Mouse (Mus musculus): ENCODE results near the gene Glis3. TPM values are rescaled to one million over a fixed set of nuclear protein-coding genes. Genes with fewer than 3 reads are reported as not detected.

The Glis3 gene
- polyA plus RNA-seq (2015; fragmentation: Nextera tagmentation; extraction: Ambion mirVana), result 8.5 TPM in 2 replicates

DNA sequence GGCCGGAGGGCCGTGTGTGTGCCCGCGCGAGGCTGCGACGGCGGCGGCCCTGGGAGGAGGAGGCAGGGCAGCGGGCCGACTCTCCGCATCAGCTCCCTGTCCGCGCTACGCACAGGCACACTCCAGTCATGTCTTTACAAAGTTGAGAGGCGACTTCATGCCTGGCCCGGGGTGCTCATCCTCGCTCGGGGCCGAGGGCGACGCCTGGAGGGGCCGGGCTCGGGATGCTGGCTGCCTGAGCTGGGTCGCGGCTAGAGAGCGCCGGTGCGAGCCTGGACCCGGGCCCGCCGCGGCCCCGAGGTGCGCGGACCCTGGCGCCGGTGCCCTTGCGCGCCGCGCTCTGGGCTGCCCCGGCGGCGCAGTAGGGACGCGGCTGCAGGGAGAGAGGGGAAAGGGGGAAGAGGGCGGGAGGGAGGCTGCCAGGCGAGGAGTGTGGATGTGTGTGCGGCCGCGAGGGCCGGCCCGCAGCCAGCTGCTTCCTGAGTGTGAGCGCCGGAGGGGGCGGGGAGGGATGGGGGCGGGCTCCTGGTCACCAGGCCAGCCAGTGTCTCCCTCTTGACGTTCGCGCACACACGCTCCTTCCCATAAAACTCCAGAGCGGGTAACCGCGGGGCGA is at the start of gene Glis3:
Gene Glis3 (minus strand): TSS at position 302 of the 616 bp plus-strand sequence.
- Histone ChIP-seq H3K36me3 (no peaks in the 10 kb centered on the region), H3K4me1 (peaks cover 40% of the 10 kb centered on the region), H3K4me2 (replicated peaks) (peak within 1 kb of the TSS; percentile 97), H3K9ac (peak within 1 kb of the TSS; percentile 64), H3K27me3 (peaks cover 5% of the 10 kb centered on the region; the same call in 1 of the 2 replicates), H3K9me3 (replicated peaks) (no peaks in the 10 kb centered on the region), H3K4me3 (replicated peaks) (peak within 1 kb of the TSS; percentile 76), H3K27ac (replicated peaks) (peak within 1 kb of the TSS; percentile 76)
- ATAC-seq (ENCODE audit: insufficient number of reproducible peaks, low FRiP score, low TSS enrichment, low read depth), result peak; percentile 88
- WGBS, result under 1% methylated on average over 61 of the region's 66 CpGs

DNA sequence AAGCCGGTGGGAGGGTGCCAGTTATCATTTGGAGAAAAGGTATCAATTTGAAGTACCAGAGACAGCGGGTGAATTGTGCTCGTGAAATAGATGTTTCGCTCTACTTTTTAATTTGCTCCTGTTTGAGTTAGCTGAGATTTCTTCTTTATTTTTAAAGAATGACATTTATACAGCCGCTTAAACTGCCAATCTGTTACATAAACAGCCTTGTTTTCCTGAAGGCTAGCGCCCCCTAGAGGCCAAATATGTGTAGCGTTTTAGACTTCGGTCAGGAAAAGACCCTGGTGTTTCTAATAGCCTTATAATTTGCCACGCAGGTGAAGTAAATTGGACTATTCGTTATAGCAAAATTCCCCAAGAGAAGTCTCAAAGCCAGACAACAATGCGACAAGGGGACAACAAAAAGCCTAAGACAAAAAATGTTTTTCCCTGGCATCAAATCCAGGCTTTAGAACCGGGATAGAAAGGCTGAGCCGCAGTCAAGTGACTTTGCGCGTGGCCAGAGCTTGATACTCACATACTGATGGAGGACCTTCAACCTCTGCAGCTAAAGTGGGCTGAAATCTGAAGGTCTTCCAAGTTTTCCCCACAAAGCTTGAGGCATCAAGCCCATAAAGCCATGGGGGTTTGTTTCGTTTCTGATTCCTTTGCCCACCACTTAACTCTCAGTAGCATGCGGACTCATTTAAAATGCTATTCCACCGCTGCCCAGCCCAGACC is 46.4 kb upstream of the Glis3 start:
- no peak overlapping the region for H3K4me2 ChIP-seq (replicated peaks)
- H3K4me1 ChIP-seq, result no peaks in the 10 kb centered on the region
- ATAC-seq (ENCODE audit: insufficient number of reproducible peaks, low FRiP score, low TSS enrichment, low read depth), result no peak
- WGBS, result 50% methylated on average over 18 of the region's 18 CpGs
- H3K9ac ChIP-seq, result no peak overlapping the region
- H3K27me3 ChIP-seq, result no peaks in the 10 kb centered on the region
- H3K9me3 ChIP-seq (replicated peaks), result no peaks in the 10 kb centered on the region
- no peaks in the 10 kb centered on the region for H3K36me3 ChIP-seq
- no peak overlapping the region for H3K4me3 ChIP-seq (replicated peaks)
- no peak overlapping the region for H3K27ac ChIP-seq (replicated peaks)

DNA sequence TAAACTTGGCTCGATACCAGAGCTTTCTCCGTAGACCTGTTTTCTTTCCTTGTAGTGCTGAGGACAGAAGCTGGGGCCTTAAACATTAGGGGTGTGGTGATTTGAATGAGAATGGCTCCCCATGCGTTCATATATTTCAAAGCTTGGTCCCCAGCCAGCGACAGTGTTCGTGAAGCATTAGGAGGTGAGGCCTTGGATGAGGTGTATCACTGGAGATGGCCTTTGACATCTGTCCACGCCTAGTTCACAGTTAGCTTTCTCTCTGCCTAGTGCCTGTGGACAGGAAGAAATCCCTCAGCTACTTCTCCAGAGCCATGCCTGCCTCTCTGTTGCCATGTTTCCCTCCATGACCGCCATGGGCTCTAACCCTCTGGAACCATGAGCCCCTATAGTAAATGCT is 44.8 kb upstream of the Glis3 start:
- WGBS, result 87% methylated on average over 7 of the region's 7 CpGs
- H3K27me3 ChIP-seq, result no peaks in the 10 kb centered on the region
- H3K36me3 ChIP-seq, result no peaks in the 10 kb centered on the region
- no peak overlapping the region for H3K4me3 ChIP-seq (replicated peaks)
- no peaks in the 10 kb centered on the region for H3K4me1 ChIP-seq
- ATAC-seq (ENCODE audit: insufficient number of reproducible peaks, low FRiP score, low TSS enrichment, low read depth), result no peak
- no peaks in the 10 kb centered on the region for H3K9me3 ChIP-seq (replicated peaks)
- H3K27ac ChIP-seq (replicated peaks), result no peak overlapping the region
- no peak overlapping the region for H3K4me2 ChIP-seq (replicated peaks)
- no peak overlapping the region for H3K9ac ChIP-seq

GRCm38 (mm10) chr19:28722626-28723025 is 42.7 kb upstream of the Glis3 start:
- H3K36me3 ChIP-seq, result no peaks in the 10 kb centered on the region
- no peaks in the 10 kb centered on the region for H3K9me3 ChIP-seq (replicated peaks)
- no peak overlapping the region for H3K9ac ChIP-seq
- no peaks in the 10 kb centered on the region for H3K27me3 ChIP-seq
- H3K4me2 ChIP-seq (replicated peaks), result no peak overlapping the region
- no peak overlapping the region for H3K4me3 ChIP-seq (replicated peaks)
- H3K27ac ChIP-seq (replicated peaks), result no peak overlapping the region
- WGBS, result 81% methylated on average over 4 of the region's 4 CpGs
- no peak for ATAC-seq (ENCODE audit: insufficient number of reproducible peaks, low FRiP score, low TSS enrichment, low read depth)
- H3K4me1 ChIP-seq, result no peaks in the 10 kb centered on the region

DNA sequence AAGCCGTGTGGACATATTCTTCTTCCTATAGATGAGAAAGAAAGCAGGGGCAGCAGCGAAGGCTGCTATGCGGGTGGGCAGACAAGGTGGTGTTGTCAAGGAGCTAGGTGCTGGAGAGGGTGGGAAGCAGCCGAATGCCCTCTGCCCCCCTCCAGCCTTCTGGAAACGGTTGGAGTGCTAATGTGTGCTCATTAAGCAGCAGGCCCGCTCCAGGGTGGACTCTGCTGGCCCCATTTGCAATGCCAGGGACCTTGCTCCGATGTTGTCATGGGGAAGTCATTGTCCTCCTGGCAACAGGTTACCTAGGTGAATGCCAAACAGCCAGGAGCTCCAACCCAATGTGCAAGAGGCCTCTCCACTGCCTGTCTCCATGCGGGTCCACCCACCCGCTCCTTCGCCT is 42.0 kb upstream of the Glis3 start:
- H3K9ac ChIP-seq, result no peak overlapping the region
- no peak overlapping the region for H3K27ac ChIP-seq (replicated peaks)
- no peaks in the 10 kb centered on the region for H3K36me3 ChIP-seq
- H3K4me1 ChIP-seq, result no peaks in the 10 kb centered on the region
- H3K9me3 ChIP-seq (replicated peaks), result no peaks in the 10 kb centered on the region
- H3K4me2 ChIP-seq (replicated peaks), result no peak overlapping the region
- ATAC-seq (ENCODE audit: insufficient number of reproducible peaks, low FRiP score, low TSS enrichment, low read depth), result no peak
- no peaks in the 10 kb centered on the region for H3K27me3 ChIP-seq
- 86% methylated on average over 10 of the region's 10 CpGs for WGBS
- H3K4me3 ChIP-seq (replicated peaks), result no peak overlapping the region

- no peak for ATAC-seq (ENCODE audit: insufficient number of reproducible peaks, low FRiP score, low TSS enrichment, low read depth)
- Histone ChIP-seq H3K36me3 (no peaks in the 10 kb centered on the region), H3K27me3 (no peaks in the 10 kb centered on the region), H3K4me1 (no peaks in the 10 kb centered on the region), H3K4me2 (replicated peaks) (no peak overlapping the region), H3K9ac (no peak overlapping the region), H3K4me3 (replicated peaks) (no peak overlapping the region), H3K9me3 (replicated peaks) (no peaks in the 10 kb centered on the region), H3K27ac (replicated peaks) (no peak overlapping the region)
Measured at GRCm38 (mm10) chr19:28720016-28720415, 40.1 kb upstream of the Glis3 start.

- no peak for ATAC-seq (ENCODE audit: insufficient number of reproducible peaks, low FRiP score, low TSS enrichment, low read depth)
- no peaks in the 10 kb centered on the region for H3K36me3 ChIP-seq
- no peak overlapping the region for H3K4me2 ChIP-seq (replicated peaks)
- H3K4me1 ChIP-seq, result no peaks in the 10 kb centered on the region
- H3K9ac ChIP-seq, result no peak overlapping the region
- no peak overlapping the region for H3K4me3 ChIP-seq (replicated peaks)
- H3K27me3 ChIP-seq, result no peaks in the 10 kb centered on the region
- WGBS, result 57% methylated on average over 4 of the region's 4 CpGs
- H3K27ac ChIP-seq (replicated peaks), result no peak overlapping the region
- H3K9me3 ChIP-seq (replicated peaks), result no peaks in the 10 kb centered on the region
Measured at GRCm38 (mm10) chr19:28714674-28715073, 34.8 kb upstream of the Glis3 start.

GRCm38 (mm10) chr19:28697718-28698117 is 17.8 kb upstream of the Glis3 start:
- no peak overlapping the region for H3K27ac ChIP-seq (replicated peaks)
- H3K4me1 ChIP-seq, result no peaks in the 10 kb centered on the region
- WGBS, result 63% methylated on average over 3 of the region's 3 CpGs
- H3K4me3 ChIP-seq (replicated peaks), result no peak overlapping the region
- no peak for ATAC-seq (ENCODE audit: insufficient number of reproducible peaks, low FRiP score, low TSS enrichment, low read depth)
- H3K4me2 ChIP-seq (replicated peaks), result no peak overlapping the region
- H3K9me3 ChIP-seq (replicated peaks), result no peaks in the 10 kb centered on the region
- H3K36me3 ChIP-seq, result no peaks in the 10 kb centered on the region
- no peak overlapping the region for H3K9ac ChIP-seq
- H3K27me3 ChIP-seq, result no peaks in the 10 kb centered on the region

DNA sequence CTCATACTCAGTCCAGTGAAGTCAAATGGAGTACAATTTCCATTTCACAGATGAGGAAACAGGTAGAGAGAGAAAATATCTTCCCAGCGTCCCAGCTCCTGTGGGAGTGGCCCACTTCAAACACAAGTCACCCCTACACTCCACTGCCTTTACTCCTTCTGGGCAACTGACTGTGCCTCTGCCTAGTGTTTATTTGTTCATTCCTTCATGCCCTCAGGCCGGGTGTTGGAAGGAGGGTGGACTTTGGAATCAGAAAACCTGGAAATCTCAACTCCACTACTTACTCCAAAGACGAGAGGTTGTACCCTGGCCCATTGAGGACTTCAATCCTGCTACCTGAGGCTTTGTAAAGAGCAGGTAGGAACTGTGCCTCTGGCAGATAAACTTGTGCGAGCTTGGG is 6.5 kb upstream of the Glis3 start:
- no peaks in the 10 kb centered on the region for H3K36me3 ChIP-seq
- WGBS, result 60% methylated on average over 4 of the region's 4 CpGs
- no peak for ATAC-seq (ENCODE audit: insufficient number of reproducible peaks, low FRiP score, low TSS enrichment, low read depth)

DNA sequence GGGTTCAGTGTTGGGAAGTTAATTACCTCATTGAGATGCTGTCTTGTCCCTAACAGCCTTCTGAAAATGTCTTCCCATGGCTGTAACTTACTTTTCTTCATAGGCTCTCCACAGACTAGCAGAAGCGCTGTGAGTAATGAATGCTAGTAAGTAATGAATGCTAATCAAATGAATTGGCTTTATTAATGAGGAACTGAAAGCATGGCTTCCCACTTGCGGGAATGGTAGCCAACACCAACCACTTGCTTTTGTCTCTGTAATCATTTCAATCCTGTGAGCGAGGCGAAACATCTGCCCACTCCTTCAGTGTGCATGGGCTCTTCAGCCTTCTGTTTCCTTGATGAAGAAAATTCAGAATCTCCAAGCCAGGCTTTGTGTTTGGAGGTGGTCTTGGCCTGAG is 5.6 kb upstream of the Glis3 start:
- no peak for ATAC-seq (ENCODE audit: insufficient number of reproducible peaks, low FRiP score, low TSS enrichment, low read depth)
- Histone ChIP-seq H3K27me3 (peaks cover 5% of the 10 kb centered on the region; the same call in 1 of the 2 replicates), H3K4me2 (replicated peaks) (no peak overlapping the region), H3K9ac (no peak overlapping the region), H3K36me3 (no peaks in the 10 kb centered on the region), H3K4me3 (replicated peaks) (no peak overlapping the region), H3K27ac (replicated peaks) (no peak overlapping the region), H3K4me1 (0 out of 2 replicates have a peak, but pooled peaks cover 7% of the 10 kb centered on the region), H3K9me3 (replicated peaks) (no peaks in the 10 kb centered on the region)
- WGBS, result 88% methylated on average over 4 of the region's 4 CpGs

More for the DNA sequence above, 6.5 kb upstream of the Glis3 start:
- Histone ChIP-seq H3K4me1 (0 out of 2 replicates have a peak, but pooled peaks cover 5% of the 10 kb centered on the region), H3K27ac (replicated peaks) (no peak overlapping the region), H3K27me3 (no peaks in the 10 kb centered on the region), H3K4me2 (replicated peaks) (no peak overlapping the region), H3K4me3 (replicated peaks) (no peak overlapping the region), H3K9ac (no peak overlapping the region), H3K9me3 (replicated peaks) (no peaks in the 10 kb centered on the region)

GRCm38 (mm10) chr19:28684347-28684746 is 4.5 kb upstream of the Glis3 start:
- H3K4me2 ChIP-seq (replicated peaks), result no peak overlapping the region
- 69% methylated on average over 6 of the region's 6 CpGs for WGBS
- H3K9me3 ChIP-seq (replicated peaks), result no peaks in the 10 kb centered on the region
- H3K4me3 ChIP-seq (replicated peaks), result no peak overlapping the region
- H3K4me1 ChIP-seq, result peaks cover 14% of the 10 kb centered on the region; the same call in 1 of the 2 replicates
- ATAC-seq (ENCODE audit: insufficient number of reproducible peaks, low FRiP score, low TSS enrichment, low read depth), result no peak
- peaks cover 5% of the 10 kb centered on the region; the same call in 1 of the 2 replicates for H3K27me3 ChIP-seq
- H3K9ac ChIP-seq, result no peak overlapping the region
- H3K36me3 ChIP-seq, result no peaks in the 10 kb centered on the region
- H3K27ac ChIP-seq (replicated peaks), result no peak overlapping the region
